Mouse (Mus musculus) stomach, postnatal 0 days (tissue): ENCODE results near the gene Dock1. TPM values are rescaled to one million over a fixed set of nuclear protein-coding genes. Genes with fewer than 3 reads are reported as not detected.
A peak's percentile ranks its signal among the peaks of the same experiment; 100 is the strongest.

Experiments
- ATAC-seq: fragments of 200-750 bp; cut with Nextera tagmentation; 2 replicates; pipeline ENCODE4 v1.8.0; 2017; ENCODE audit not compliant: low FRiP score, low TSS enrichment
- DNase-seq: peaks from one replicate; pipeline ENCODE4 v3.0.0-alpha.2; 2016; ENCODE audit warnings: low spot score
- H3K27ac ChIP-seq: fragments of 300-500 bp; sonication (generic); replicated peaks from 2 replicates; pipeline ENCODE4 v1.5.1; 2014; ENCODE audit warnings: mild to moderate bottlenecking, control low read depth
- H3K27me3 ChIP-seq: fragments of 300-500 bp; sonication (generic); 2 replicates; pipeline ENCODE4 v1.6.1; 2014; ENCODE audit warnings: low read length; ENCODE audit not compliant: control insufficient read depth, insufficient read depth
- H3K36me3 ChIP-seq: fragments of 300-500 bp; sonication (generic); 2 replicates; pipeline ENCODE4 v1.6.1; 2014; ENCODE audit warnings: low read length, mixed read lengths; ENCODE audit not compliant: control insufficient read depth, insufficient read depth
- H3K4me1 ChIP-seq: fragments of 300-500 bp; sonication (generic); replicated peaks from 2 replicates; pipeline ENCODE4 v1.6.1; 2014; ENCODE audit warnings: antibody characterized with exemption; ENCODE audit not compliant: control insufficient read depth, insufficient read depth
- H3K4me2 ChIP-seq: fragments of 300-500 bp; sonication (generic); replicated peaks from 2 replicates; pipeline ENCODE4 v1.6.1; 2014; ENCODE audit warnings: low read depth, mild to moderate bottlenecking, control low read depth, moderate library complexity
- H3K4me3 ChIP-seq: fragments of 300-500 bp; sonication (generic); 2 replicates; pipeline ENCODE4 v1.5.1; 2014; ENCODE audit warnings: low read depth, low read length, control low read depth
- H3K9ac ChIP-seq: fragments of 300-500 bp; sonication (generic); 2 replicates; pipeline ENCODE4 v1.6.1; 2014; ENCODE audit warnings: mild to moderate bottlenecking, low read length, control low read depth, mixed read lengths
- H3K9me3 ChIP-seq: fragments of 300-500 bp; sonication (generic); 2 replicates; pipeline ENCODE4 v1.6.1; 2016; ENCODE audit warnings: low read length; ENCODE audit not compliant: control insufficient read depth
- CTCF ChIP-seq: IDR thresholded peaks from 2 replicates; pipeline ENCODE4 v1.5.1; 2016; ENCODE audit warnings: antibody characterized with exemption, low read depth, mild to moderate bottlenecking, moderate library complexity
- EP300 ChIP-seq: optimal IDR thresholded peaks from 2 replicates; pipeline ENCODE3; 2016; ENCODE audit warnings: antibody characterized with exemption
- WGBS: fragments of 180-500 bp; shearing (Covaris S2); extraction: QIAGEN DNeasy Blood & Tissue Kit; methylation state at CpG from one replicate; pipeline ENCODE4 v1.1.7; 2014; 5-methylcytosine and 5-hydroxymethylcytosine counted together
- polyA plus RNA-seq: library from polyadenylated mRNA; unstranded; fragments of >200 nt; fragmentation: Nextera tagmentation; extraction: Ambion mirVana; gene quantifications from 2 replicates; pipeline ENCODE4 v1.2.1, GENCODE M21; 2015

Dock1 gene
- polyA plus RNA-seq, 1 experiment from 2014 or later = 8.5 TPM

DNA sequence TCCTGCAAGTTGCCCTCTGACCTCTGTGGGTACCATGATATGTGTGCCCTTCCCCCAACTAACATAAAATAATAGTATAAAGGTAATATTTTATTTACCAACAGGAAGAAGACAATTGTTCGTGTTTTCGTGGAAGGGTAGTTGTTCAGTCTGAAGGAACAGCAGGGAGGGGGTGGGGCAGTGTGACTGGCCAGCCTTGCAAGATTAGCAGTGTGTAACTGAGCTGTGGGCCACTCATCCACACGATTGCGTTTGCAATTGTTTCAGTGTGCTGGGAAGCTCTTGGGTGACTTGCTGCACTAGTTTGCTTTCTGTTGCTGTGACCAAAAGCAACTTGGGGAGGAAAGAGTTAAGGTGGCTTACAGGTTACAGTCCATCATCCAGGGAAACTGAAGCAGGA is 7.4 kb downstream of the Dock1 start:
- TF ChIP-seq CTCF (no peak), EP300 (no peak)
- H3K9ac ChIP-seq = no peak overlapping the region
- no peaks in the 10 kb centered on the region for H3K36me3 ChIP-seq
- no peak for DNase-seq
- no peak overlapping the region for H3K4me3 ChIP-seq
- H3K27me3 ChIP-seq = no peaks in the 10 kb centered on the region
- H3K9me3 ChIP-seq = no peaks in the 10 kb centered on the region
- no peak overlapping the region for H3K4me2 ChIP-seq
- no peak overlapping the region for H3K27ac ChIP-seq
- ATAC-seq = no peak
- 60% methylated on average over 4 of the region's 4 CpGs for WGBS
- H3K4me1 ChIP-seq = no peaks in the 10 kb centered on the region; the same call in 1 of the 2 replicates

DNA sequence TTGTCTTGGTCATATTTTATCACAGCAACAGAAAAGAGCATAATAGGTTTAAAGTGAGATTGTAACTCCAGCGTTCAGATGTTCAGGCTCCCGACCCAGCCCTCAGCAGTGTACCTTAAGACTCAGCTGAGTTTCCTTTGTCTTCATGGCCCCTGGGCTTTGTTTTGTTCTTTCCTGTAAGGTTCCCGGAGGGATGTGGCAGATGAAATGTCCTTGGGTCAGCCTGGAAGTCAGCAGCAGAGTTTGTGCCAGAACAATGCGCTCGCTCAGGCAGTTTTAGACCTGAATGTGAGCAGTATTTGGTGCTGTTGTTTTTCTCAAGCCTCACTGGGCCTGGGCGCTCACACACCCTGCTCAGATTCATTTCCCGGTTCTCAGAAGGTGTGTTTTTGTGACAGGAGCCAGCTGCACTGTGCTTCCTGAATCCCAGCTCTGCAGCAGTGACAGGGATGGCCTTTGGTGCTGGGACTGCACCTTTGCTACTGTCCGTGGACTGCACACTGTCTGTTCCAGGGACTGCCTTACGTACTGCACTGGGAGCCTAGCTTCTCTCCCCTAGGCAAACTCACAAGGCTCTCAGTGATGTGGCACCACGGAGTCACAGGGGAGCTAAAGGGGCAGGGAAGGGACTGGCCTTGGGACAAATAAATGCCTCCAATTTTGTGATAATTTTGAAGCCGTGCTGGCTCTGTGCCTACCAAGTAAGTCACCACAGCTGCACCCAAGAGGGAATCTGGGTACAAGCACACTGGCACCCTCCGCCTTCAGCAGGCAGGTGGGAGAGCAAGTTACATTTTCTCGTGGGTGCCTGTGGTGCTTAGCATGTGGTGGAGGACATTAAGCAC is 9.1 kb downstream of the Dock1 start:
- H3K4me1 ChIP-seq = no peaks in the 10 kb centered on the region; the same call in 1 of the 2 replicates
- H3K36me3 ChIP-seq = no peaks in the 10 kb centered on the region
- no peak overlapping the region for H3K4me3 ChIP-seq
- no peak overlapping the region for H3K9ac ChIP-seq
- 49% methylated on average over 13 of the region's 13 CpGs for WGBS
- peak overlapping the region; percentile 74 for H3K27ac ChIP-seq
- H3K4me2 ChIP-seq = no peak overlapping the region
- ATAC-seq (peak; percentile 25; the same call in 1 of the 2 replicates), DNase-seq (no peak)
- no peaks in the 10 kb centered on the region for H3K9me3 ChIP-seq
- TF ChIP-seq CTCF (no peak), EP300 (no peak)
- H3K27me3 ChIP-seq = no peaks in the 10 kb centered on the region

DNA sequence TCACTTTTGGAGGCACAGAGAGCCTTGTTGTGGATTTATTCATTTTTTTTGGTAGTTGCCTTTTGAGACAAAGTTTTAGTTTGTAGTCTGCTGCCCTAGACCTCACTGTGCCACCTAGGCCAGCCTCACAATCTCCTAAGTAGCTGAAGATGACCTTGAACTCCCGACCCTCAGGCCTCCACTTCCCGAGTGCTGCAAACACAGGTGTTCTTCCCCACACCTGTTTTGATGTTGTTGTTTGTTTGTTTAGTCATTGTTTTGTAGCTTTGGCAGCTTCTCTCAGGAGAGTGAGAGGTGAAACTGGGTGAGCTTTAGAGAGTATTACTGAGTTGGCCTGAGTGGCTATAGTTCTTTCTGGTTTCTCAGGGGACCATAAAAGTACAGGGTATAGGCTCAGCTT is 9.7 kb downstream of the Dock1 start:
- H3K27ac ChIP-seq = peak overlapping the region; percentile 58
- DNase-seq = no peak
- no peak overlapping the region for H3K4me2 ChIP-seq
- H3K4me3 ChIP-seq = no peak overlapping the region
- no peak for ATAC-seq
- no peaks in the 10 kb centered on the region; the same call in 1 of the 2 replicates for H3K4me1 ChIP-seq
- 62% methylated on average over 2 of the region's 2 CpGs for WGBS
- H3K36me3 ChIP-seq = no peaks in the 10 kb centered on the region
- H3K9ac ChIP-seq = no peak overlapping the region
- TF ChIP-seq EP300 (no peak), CTCF (no peak)
- H3K27me3 ChIP-seq = no peaks in the 10 kb centered on the region
- H3K9me3 ChIP-seq = no peaks in the 10 kb centered on the region

DNA sequence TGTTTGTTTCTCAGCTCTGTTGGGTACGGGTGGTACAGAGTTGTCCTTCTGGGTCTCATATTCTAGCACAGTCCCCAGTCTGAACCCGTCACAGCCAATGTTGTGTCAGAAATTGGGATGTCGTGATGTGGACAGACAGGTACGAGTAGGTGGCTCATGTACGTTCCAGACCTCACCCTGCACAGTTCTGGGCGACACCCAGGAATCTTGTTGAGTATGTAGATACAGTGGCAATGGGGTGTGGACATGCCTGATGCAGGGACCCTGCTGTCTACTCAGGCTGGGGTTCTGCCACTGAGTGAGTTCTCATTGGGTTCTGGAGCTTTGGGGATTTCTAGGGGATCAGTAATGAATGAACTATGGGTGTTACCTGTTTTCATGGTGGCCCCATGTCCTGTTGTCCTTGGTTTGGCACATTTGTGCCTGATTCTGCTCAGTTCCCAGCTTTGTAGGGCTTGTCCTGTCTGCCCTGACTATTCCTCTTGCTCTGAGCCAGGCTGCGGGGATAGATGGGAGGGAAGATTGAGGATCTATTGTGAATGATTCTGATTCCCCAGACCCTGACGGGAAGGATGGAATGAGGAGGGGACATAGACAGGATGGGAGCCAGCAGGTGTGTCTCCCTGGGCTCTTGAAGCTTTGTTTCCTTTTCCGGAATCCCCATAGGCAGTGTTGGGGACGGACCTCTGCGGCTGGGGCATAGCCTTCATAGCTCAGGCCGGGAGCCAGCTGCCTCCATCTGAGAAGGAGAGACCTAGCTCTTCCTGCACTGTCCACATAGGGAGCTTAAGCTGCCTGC is 11.5 kb downstream of the Dock1 start:
- no peak for TF ChIP-seq EP300
- TF ChIP-seq CTCF = no peak
- no peak overlapping the region for H3K4me2 ChIP-seq

DNA sequence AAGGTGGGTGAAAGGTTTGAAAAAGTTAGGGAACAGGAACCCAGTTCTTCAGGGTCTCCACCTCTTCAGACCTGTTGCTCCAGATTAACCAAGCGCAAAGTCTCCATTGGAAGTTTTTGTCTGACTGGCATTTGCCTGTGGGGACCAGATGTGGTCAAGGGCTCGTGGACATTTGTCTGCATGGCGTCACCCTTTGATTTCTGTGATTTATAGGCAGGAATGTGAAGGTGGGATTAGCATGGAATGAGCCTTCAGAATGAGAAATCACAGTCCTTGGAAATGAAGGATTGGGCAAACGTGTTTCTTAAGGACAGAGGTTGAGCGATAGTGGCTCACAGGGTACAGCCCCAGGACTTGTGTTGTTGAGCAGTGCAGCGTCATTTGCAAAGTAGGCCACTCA is 17.9 kb downstream of the Dock1 start:
- H3K27ac ChIP-seq = no peak overlapping the region
- H3K27me3 ChIP-seq = no peaks in the 10 kb centered on the region
- no peak for DNase-seq
- no peak for ATAC-seq
- no peaks in the 10 kb centered on the region for H3K9me3 ChIP-seq
- TF ChIP-seq EP300 = no peak
- no peak for TF ChIP-seq CTCF
- no peak overlapping the region for H3K4me3 ChIP-seq
- no peak overlapping the region for H3K9ac ChIP-seq
- H3K4me2 ChIP-seq = no peak overlapping the region
- H3K36me3 ChIP-seq = no peaks in the 10 kb centered on the region
- H3K4me1 ChIP-seq = no peaks in the 10 kb centered on the region
- 59% methylated on average over 6 of the region's 6 CpGs for WGBS

More for the DNA sequence above, 11.5 kb downstream of the Dock1 start:
- peak overlapping the region; percentile 67 for H3K27ac ChIP-seq
- H3K9me3 ChIP-seq = no peaks in the 10 kb centered on the region
- no peak overlapping the region for H3K9ac ChIP-seq
- 67% methylated on average over 12 of the region's 12 CpGs for WGBS
- no peak for DNase-seq
- H3K36me3 ChIP-seq = no peaks in the 10 kb centered on the region
- no peaks in the 10 kb centered on the region for H3K27me3 ChIP-seq
- H3K4me3 ChIP-seq = no peak overlapping the region
- ATAC-seq = peak; percentile 41; the same call in 1 of the 2 replicates
- H3K4me1 ChIP-seq = no peaks in the 10 kb centered on the region; the same call in 1 of the 2 replicates
